Mouse (Mus musculus) left cerebral cortex, adult 18-20 months (tissue): ENCODE data around the gene Mcfd2. TPM values are rescaled to one million over a fixed set of nuclear protein-coding genes. Genes with fewer than 3 reads are reported as not detected.
A peak's percentile ranks its signal among the peaks of the same experiment; 100 is the strongest.
"Not testable (repeated sequence)": the region's sequence is repeated elsewhere in the genome, so short reads cannot be mapped to it uniquely, and the experiment has no call there.

Experiments
- DNase-seq, 2 experiments: peaks; one replicate each; pipeline ENCODE4 v3.0.0; 2021 to 2022; ENCODE audit warnings: low spot score in 2 of 2, mixed read lengths in 1 of 2
- long read RNA-seq, 2 experiments: library from polyadenylated mRNA; stranded (forward); transcript quantifications; one replicate each; pipeline ENCODE4 v2.0.0; 2021
- total RNA-seq, 2 experiments: library from RNA; stranded (reverse); gene quantifications; 2 replicates each; pipeline ENCODE4 v1.2.3; 2021

The Mcfd2 gene
- 10 to 100 TPM; 67.2 to 72.0 TPM for total RNA-seq
- long read RNA-seq, experiment 1, transcript Mcfd2-201 (4 exons, 2,038 nt): major isoform, 98 of 126 reads
- long read RNA-seq, experiment 1, partial matches to known transcripts: 2 of 126 reads
- long read RNA-seq, experiment 1, other reads (novel, unspliced or antisense): 19 of 126 reads
- long read RNA-seq, experiment 2, transcript Mcfd2-201 (4 exons, 2,038 nt): major isoform, 89 of 123 reads
- long read RNA-seq, experiment 2, partial matches to known transcripts: 6 of 123 reads
- long read RNA-seq, experiment 2, other reads (novel, unspliced or antisense): 23 of 123 reads

DNA sequence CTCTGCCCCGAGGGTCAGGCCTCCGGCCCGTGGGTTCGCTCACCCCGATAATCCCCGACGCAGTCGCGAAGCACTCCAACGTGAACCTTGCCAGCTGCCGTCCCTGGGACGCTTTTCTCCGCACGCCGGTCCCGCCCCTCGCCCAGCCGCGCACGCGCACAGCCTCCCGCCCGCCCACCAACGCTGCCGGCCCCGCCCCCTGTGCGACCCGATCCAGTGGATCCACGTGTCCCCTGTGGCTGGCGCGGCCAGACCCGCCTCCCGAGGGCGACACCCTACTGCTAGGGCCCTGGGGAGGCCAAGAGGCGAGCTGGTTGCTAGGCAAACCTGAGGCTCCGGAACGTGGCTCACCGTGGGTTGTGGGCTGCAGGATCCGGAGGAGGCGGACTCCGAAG, at the start of gene Mcfd2:
Mcfd2 (minus strand) TSS at position 144 of the 395 bp plus-strand sequence.
- peak; percentile 88 to 91 for DNase-seq

GRCm38 (mm10) chr17:87315021-87315531, 49.3 kb upstream of the Mcfd2 start:
- DNase-seq: peak; percentile 90 to 97

GRCm38 (mm10) chr17:87314530-87314946, 48.8 kb upstream of the Mcfd2 start:
- DNase-seq: no peak

DNA sequence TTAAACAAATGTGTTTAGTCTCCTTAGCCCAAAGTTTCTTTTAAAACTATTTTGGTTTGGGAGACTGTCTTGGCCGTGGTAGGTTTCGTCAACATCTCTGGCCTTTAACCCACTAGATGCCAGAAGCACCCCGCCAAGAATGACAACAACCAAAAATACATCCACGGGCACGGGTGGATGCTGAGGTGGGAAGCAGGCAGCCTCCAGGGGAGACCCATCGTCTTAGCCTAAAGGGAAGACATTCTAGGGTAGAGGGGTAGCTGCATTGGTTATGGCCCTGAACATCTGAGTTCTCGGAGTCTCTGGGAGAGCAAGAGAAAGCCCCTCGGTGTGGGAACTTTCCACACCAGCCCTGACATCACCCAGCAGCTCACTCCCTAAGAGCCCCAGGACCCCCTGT, 48.4 kb upstream of the Mcfd2 start:
- DNase-seq: no peak

DNA sequence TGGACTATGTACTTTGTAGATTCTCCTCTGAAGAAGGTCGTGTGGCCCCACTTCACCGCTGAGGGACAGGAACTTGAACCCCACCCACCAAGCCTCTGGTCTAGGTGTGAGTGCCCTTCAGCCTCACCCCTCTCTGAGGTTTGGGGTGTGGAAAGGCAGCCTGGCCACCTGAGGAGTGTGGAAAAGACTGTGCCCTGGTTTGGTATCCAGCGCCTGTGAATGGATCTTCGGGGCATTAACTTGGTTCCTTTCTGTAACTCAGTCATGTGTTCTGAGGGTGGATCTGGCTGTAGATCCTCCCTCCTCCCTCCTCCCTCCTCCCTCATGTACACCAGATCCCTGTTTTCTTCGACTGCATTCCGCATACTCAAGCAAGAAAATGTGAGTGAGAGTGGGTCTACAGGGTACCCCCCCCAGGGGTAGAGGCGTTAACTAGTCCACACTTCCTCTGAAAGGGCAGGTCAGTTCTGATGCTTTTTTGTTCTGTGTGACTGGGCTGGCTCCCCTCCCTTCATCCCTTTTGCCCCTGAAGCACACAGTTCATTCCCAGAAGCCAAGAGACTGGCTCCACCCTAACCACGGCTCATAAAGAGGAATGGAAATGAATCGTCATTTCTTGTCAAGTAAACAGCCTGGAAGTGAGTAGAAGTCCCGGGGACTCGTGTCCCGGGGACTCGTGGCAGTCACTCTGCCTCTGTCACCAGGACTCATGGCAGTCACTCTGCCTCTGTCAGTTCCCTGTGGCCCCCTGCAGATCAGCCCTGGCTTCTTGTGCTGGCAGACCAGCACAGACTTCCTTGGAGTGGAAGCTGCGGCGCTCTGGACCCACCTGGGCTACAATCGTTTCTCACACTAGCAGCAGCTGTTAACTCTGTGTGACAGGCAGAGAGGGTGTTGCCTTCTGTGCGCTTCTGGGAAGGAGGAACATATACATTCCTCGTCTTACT, 47.5 kb upstream of the Mcfd2 start:
- no peak for DNase-seq

GRCm38 (mm10) chr17:87312351-87312750, 46.6 kb upstream of the Mcfd2 start:
- DNase-seq: no peak

DNA sequence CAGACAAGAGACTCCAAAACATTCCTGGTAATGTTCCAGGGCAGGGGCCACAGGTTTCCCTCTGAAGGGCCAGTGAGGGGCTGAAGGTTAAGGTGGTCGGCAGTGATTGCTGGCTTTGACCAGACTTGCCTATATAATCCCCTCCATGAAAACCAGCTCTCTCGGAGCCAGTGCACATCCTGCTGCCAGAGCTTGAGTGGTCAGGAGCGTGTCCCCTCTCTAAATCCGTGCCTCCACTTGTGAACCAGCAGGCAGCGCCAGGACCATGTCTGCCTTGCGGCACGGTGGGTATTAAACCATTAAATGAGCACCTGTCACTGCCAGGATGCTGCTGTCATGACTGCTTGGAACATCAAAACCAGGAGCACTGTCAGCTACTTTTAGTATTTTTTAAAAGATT, 44.8 kb upstream of the Mcfd2 start:
- DNase-seq: no peak

DNA sequence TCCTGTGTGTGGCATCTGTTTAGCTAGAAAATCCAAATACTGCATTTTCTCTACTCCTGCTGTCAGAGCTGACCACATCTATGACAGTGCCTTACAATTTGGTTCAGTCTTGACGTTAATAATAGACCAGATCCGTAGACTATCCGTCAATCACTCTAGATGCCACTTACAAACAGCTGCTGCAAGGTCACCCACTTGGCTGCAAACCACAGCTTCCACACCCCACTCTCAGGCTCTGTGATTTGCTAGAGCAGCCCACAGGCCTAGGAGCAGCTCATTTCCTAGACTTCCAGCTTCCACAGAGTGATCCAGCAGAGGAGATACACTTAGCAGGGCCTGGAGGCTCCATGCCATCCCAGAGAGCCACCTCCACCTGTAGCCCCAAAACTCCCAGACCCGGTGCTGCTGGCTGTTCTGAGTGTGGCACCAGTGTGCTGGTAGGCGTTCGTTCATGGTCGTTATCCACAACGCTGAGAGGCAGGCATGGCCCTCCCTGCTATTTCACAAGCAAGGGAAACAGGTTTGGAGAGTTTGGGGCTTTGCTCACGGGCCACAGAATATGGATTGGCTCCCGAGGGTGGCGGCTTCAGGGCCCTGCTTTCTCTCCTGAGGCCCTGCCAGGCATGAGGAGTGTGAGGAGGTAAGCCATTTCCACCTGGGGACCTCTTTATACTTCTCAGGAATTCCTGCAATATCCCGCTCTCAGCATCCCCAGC, 43.5 kb upstream of the Mcfd2 start:
- no peak for DNase-seq

DNA sequence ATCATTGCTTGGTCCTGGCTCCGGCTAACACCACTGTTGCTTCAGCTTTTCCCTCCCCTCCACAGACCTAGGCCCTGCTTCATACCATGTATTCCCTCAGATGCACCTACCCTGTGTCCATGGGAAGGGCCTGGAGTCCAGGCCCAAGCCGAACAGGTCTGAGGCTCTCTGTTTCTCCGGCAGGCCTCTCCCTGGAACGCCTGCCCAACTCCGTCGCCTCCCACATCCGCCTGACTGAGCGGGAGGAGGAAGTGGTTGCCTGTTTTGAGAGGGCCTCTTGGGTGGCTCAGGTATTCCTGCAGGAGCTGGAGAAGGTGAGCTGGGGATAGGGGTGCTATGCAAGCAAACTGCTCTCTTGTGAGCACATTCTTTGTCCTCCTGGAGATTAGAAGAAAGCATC, 41.0 kb upstream of the Mcfd2 start:
- no peak for DNase-seq

DNA sequence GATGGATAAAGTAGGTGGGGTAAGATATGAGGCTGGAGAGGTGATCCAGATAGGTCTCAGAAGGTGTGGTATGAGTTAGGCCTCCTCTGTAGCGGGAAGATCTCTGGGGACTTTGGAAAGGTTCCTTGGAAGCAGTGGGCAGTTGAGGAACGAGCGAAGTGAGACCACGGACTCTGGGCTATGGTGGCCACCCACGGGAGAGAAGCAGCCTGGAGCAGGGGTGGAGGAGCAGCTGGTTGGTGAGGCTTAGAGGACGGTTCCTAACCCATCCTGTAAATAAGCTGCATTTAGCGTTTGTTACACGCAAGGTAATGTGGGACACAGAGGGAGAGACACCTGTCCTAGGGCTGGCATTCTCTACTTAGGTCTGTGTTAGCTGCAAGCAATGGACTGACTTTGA, 39.3 kb upstream of the Mcfd2 start:
- no peak for DNase-seq

DNA sequence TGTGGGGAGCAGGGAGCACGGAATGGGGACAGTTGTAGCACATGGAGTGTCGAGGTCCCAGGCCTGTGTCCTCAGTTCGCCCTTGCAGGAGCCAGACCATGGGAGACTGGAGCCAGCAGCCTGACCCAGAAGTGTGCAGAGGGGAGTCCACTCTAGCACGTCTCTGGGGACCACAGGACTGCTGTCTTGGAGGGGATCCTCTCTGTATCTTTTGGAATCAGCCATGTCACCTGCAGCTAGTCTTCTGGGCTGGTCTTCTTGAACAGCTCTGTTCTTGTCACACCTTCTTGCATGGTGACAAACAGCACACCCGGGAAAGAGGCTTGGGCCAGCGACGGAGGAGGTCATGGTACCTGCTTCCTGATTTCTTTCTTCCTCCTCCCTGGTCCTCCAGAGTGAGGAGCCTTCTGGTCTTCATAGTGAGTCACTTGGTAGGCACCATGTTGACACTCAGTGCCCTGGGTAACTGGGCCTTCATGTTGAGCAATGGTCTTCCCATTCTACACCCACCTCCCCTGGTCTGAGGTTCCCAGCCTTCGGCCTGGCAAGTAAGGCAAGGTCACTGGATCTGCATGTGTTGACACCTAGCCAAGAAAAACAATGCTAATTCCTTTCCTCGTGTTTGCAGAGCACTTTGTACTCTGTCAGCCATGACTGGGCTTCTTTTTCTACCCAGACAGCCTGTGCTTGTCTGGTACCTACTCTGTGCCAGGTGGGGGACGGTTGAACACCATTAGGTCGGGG, 38.6 kb upstream of the Mcfd2 start:
- DNase-seq: no peak

DNA sequence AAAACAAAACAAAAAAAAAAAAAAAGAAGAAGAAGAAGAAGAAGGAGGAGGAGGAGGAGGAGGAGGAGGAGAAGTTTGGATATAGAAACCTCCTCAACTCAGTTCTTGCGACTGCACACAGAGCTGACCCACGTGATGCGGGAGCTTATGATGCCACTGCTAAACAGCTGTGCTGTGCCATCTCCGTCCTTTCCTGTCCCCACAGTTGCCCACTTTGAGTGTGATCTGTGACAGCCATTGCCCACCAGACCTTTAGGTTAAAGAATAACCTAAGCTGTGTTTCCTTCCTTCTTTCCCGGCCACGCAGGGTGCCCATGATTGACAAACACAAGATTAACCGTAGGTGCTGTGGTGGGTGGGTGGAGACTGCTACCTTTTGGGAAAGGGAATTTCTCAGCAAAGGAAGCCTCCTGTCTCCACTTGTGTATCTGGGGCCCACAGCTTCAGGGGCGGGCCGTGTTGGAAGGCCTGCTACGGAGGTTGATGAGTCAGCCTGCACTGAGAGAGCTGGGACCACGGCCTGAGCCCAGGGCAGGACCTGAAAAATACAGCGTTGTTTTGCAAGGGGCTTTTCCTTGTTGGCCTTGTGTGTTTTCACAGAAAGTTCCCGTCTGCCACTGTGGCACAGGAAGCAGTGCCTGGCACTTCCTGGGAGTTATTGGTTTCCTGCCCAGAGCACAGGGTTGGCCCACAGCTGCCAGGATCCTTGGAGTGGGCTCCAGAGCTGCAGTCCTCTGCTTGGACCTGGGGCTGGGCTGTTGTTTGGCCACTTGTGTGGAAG, 36.5 kb upstream of the Mcfd2 start:
- no peak for DNase-seq

GRCm38 (mm10) chr17:87301607-87302006, 35.9 kb upstream of the Mcfd2 start:
- not testable (repeated sequence) for DNase-seq

- DNase-seq: no peak
Observed at GRCm38 (mm10) chr17:87300340-87300739, 34.6 kb upstream of the Mcfd2 start.

DNA sequence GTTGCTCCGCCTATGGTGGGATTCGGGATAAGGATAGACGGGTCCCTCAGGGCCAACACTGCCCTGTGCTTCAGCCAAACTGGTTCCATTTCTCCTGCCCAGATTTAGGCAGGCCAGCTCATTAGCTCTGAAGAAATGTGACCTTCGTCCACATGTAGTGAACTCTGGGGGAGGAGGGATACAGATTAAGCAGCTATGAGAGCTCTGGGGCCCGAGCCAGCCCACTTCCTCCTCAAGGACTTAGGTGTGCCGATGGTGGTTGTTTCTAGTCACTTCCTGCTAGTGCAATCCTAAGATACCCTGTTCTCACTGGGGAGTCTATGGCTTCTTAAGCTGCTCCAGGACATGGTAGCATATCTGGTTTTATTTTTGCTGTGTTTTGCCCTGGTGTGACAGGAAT, 33.2 kb upstream of the Mcfd2 start:
- no peak for DNase-seq

DNA sequence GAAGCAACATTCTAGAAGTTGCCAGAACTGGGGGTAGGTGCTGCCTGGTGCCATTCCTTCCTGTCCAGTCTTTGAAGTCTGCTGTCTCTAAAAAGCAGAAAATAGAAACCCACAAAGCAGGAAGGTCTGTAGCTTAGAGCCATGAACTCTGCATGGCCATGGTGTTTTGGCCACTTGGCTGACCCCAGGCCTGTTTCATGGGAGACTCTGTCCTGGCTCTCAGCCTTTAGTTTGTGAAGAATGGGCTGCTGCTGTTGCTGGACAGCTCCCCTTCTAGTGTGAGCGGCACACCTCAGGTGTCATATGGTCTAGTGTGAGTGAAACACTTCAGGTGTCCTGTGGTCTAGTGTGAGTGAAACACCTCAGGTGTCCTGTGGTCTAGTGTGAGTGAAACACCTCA, 31.0 kb upstream of the Mcfd2 start:
- not testable (repeated sequence) for DNase-seq

DNA sequence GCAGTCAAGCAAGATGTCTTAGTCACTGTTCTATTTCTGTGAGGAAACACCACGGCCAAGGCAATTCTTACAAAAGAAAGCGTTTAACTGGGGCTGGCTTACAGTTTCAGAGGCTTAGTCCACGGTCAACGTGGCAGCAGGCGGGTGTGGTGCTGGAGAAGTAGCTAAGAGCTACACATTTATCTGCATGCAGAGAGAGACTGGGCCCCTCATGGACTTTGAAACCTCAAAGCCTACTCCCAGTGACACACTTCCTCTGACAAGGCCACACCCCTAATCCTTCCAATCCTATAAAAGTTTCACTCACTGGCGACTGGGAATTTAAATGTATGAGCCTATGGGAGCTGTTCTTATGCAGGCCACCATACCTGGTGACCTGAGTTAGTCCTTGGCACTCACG, 30.0 kb upstream of the Mcfd2 start:
- DNase-seq: no peak

GRCm38 (mm10) chr17:87293125-87293524, 27.4 kb upstream of the Mcfd2 start:
- no peak for DNase-seq

DNA sequence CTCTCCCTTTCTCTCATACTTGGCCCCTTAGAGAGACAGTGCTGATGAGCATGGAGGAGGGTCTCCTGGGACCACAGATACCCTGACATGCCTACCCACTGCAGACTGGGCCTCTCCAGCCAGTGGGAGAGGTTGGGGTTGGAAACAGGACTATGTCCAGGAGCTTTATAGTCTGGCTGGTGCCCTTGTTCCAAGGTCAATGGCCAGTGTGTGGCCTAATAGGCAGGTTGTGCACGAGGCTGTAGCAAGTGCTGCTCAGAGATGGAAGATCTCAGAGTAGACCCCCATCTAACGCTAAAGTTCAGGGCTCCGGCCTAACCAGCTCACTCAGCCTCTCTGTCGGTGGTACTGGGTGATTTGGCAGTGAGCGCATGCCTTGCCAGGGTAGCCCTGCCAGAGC, 26.0 kb upstream of the Mcfd2 start:
- no peak for DNase-seq

- DNase-seq: no peak
Observed at GRCm38 (mm10) chr17:87291037-87291436, 25.3 kb upstream of the Mcfd2 start.
